Comparison of ENCODE assay signal across 8 mouse cellular contexts in the genomic region with DNA sequence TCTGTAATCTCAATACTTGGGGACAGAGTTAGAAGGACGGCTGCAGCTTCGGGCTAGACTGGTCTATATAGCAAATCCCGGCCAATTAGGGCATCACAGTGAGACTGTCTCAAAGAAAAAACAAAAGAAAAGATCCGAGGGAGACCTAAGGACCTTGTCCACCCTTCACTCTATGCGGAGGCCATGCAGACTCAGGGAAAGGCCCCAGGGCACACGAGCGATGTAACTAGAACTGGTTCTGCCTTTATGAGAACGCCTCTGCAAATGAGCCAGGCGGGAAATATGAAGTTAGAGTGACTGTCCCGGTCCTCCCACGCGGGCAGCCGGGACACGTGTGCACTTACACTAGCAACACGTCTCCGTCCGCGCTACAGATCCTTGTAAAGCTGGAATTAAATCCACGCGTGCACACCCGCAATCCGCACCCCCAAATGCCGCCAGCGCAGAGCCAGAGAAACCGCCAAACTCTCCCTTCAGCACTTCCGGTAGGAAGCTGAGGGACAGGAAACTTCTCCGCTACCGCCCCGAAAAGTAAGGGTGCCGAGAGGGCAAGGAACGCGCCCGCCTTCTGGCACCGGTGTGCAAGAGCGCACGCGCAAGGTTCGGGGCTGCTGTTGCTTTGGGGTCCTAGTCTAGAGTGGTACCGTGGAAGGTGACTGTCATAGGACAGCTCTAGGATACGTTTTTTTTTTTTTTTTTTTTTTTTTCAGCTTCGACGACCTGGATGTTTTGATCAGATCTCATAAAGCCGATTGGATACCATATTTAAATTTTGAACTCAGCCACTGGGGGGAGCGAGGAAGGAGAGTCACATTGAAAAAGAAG. TPM values are rescaled to one million over a fixed set of nuclear protein-coding genes. Genes with fewer than 3 reads are reported as not detected.
DNase-seq lines count a peak whose midpoint lies in the region; ATAC-seq and TF ChIP-seq lines count a peak whose summit lies in the region.

A gene (minus strand): TSS at position 492 of the 825 bp plus-strand sequence.

- peak; percentile 99 for DNase-seq in brain, embryonic 14.5 days (ENCODE audit: low read depth)
- peak; percentile 96 for DNase-seq in kidney, postnatal 0 days (ENCODE audit: low spot score)
- peak; percentile 94 for DNase-seq in liver, embryonic 11.5 days (ENCODE audit: low spot score)
- peak; percentile 93 for DNase-seq in naive thymus-derived CD4-positive, alpha-beta T cell, adult 2 months (ENCODE audit: low read depth)

- peak; percentile 88 for ATAC-seq in heart, embryonic 12.5 days (ENCODE audit: insufficient number of reproducible peaks, low FRiP score)
- ATAC-seq in kidney, postnatal 0 days (replicated peaks; ENCODE audit: low FRiP score, low read depth), result peak; percentile 88
- peak; percentile 86 for ATAC-seq in liver, embryonic 11.5 days (replicated peaks; ENCODE audit: low FRiP score)
- peak; percentile 88 for ATAC-seq in stomach, embryonic 14.5 days (ENCODE audit: insufficient number of reproducible peaks, insufficient read depth, low FRiP score, low read depth)

- peak within 1 kb of the TSS; percentile 92 for H3ac ChIP-seq in C2C12 (ENCODE audit: control insufficient read depth, insufficient read length, low read depth)

- H3K4me1 ChIP-seq in erythroblast, embryonic 14.5 days (ENCODE audit: control insufficient read depth), result peaks cover 37% of the 10 kb centered on the region
- peaks cover 11% of the 10 kb centered on the region for H3K4me1 ChIP-seq in heart, embryonic 12.5 days (replicated peaks)
- peaks cover 8% of the 10 kb centered on the region; the same call in 1 of the 2 replicates for H3K4me1 ChIP-seq in kidney, postnatal 0 days (replicated peaks; ENCODE audit: insufficient read depth, low read length)
- peaks cover 19% of the 10 kb centered on the region for H3K4me1 ChIP-seq in liver, embryonic 11.5 days (replicated peaks; ENCODE audit: control insufficient read depth, insufficient read depth, low read length)
- H3K4me1 ChIP-seq in stomach, embryonic 14.5 days (ENCODE audit: control insufficient read depth, insufficient read depth, low read length), result peaks cover 11% of the 10 kb centered on the region

- H3K79me2 ChIP-seq in C2C12 (ENCODE audit: control insufficient read depth, insufficient read depth), result peaks cover 51% of the 10 kb centered on the region

- H3K36me3 ChIP-seq in C2C12 (ENCODE audit: control insufficient read depth, insufficient read depth), result peaks cover 36% of the 10 kb centered on the region
- H3K36me3 ChIP-seq in erythroblast, embryonic 14.5 days (ENCODE audit: control insufficient read depth), result peaks cover 37% of the 10 kb centered on the region
- peaks cover 24% of the 10 kb centered on the region for H3K36me3 ChIP-seq in heart, embryonic 12.5 days
- peaks cover 13% of the 10 kb centered on the region for H3K36me3 ChIP-seq in kidney, postnatal 0 days (ENCODE audit: insufficient read depth, low read length)
- H3K36me3 ChIP-seq in liver, embryonic 11.5 days (ENCODE audit: control insufficient read depth, insufficient read depth, low read length), result peaks cover 21% of the 10 kb centered on the region
- peaks cover 21% of the 10 kb centered on the region for H3K36me3 ChIP-seq in stomach, embryonic 14.5 days (ENCODE audit: control insufficient read depth, insufficient read depth, low read length)

- peak within 1 kb of the TSS; percentile 85 for H3K4me3 ChIP-seq in C2C12 (ENCODE audit: insufficient read depth, poor library complexity, severe bottlenecking)
- peak within 1 kb of the TSS; percentile 89 for H3K4me3 ChIP-seq in erythroblast, embryonic 14.5 days (replicated peaks)
- H3K4me3 ChIP-seq in heart, embryonic 12.5 days, result peak within 1 kb of the TSS; percentile 94
- H3K4me3 ChIP-seq in kidney, postnatal 0 days (replicated peaks; ENCODE audit: low read depth, low read length), result peak within 1 kb of the TSS; percentile 73
- peak within 1 kb of the TSS; percentile 89 for H3K4me3 ChIP-seq in liver, embryonic 11.5 days (ENCODE audit: low read depth, low read length)
- H3K4me3 ChIP-seq in stomach, embryonic 14.5 days (ENCODE audit: low read depth, low read length), result peak within 1 kb of the TSS; percentile 80

- no peaks in the 10 kb centered on the region for H3K9me3 ChIP-seq in erythroblast, embryonic 14.5 days (ENCODE audit: control insufficient read depth, low read length)
- no peaks in the 10 kb centered on the region for H3K9me3 ChIP-seq in heart, embryonic 12.5 days (replicated peaks)
- no peaks in the 10 kb centered on the region for H3K9me3 ChIP-seq in kidney, postnatal 0 days (replicated peaks; ENCODE audit: low read length)
- H3K9me3 ChIP-seq in liver, embryonic 11.5 days (ENCODE audit: control insufficient read depth, low read length), result no peaks in the 10 kb centered on the region
- H3K9me3 ChIP-seq in stomach, embryonic 14.5 days (ENCODE audit: control insufficient read depth, low read depth, low read length), result no peaks in the 10 kb centered on the region

- under 1% methylated on average over 44 of the region's 44 CpGs for WGBS in heart, embryonic 12.5 days
- under 1% methylated on average over 44 of the region's 44 CpGs for WGBS in kidney, postnatal 0 days
- WGBS in liver, embryonic 11.5 days, result under 1% methylated on average over 44 of the region's 44 CpGs
- WGBS in stomach, embryonic 14.5 days, result under 1% methylated on average over 44 of the region's 44 CpGs

- TF ChIP-seq CTCF in C2C12 (IDR thresholded peaks at IDR 0.05; ENCODE audit: control insufficient read depth, insufficient read depth, insufficient read length), result no peak
- TF ChIP-seq CTCF in brain, embryonic 14.5 days (IDR thresholded peaks at IDR 0.05; ENCODE audit: borderline replicate concordance, extremely low read depth, insufficient read depth, insufficient read length), result peak; percentile 51; the same call in 1 of the 2 replicates
- TF ChIP-seq CTCF in kidney, postnatal 0 days (IDR thresholded peaks at IDR 0.05; ENCODE audit: low read depth), result peak; percentile 65

- TF ChIP-seq POLR2A in brain, embryonic 14.5 days (IDR thresholded peaks at IDR 0.05; ENCODE audit: borderline replicate concordance, extremely low read depth, insufficient read depth, insufficient read length, poor library complexity, severe bottlenecking), result no peak

- peak within 1 kb of the TSS; percentile 2; the same call in 1 of the 2 replicates for H3K27ac ChIP-seq in heart, embryonic 12.5 days (ENCODE audit: poor library complexity, severe bottlenecking)
- H3K27ac ChIP-seq in kidney, postnatal 0 days, result peak within 1 kb of the TSS; percentile 78; the same call in 1 of the 2 replicates
- peak within 1 kb of the TSS; percentile 60 for H3K27ac ChIP-seq in liver, embryonic 11.5 days (ENCODE audit: low read depth, low read length)
- peak within 1 kb of the TSS; percentile 48 for H3K27ac ChIP-seq in stomach, embryonic 14.5 days (ENCODE audit: low read length)

- peaks cover 36% of the 10 kb centered on the region for H3K79me3 ChIP-seq in C2C12 (ENCODE audit: low read depth)

- H3K9ac ChIP-seq in heart, embryonic 12.5 days, result peak within 1 kb of the TSS; percentile 90
- peak within 1 kb of the TSS; percentile 83 for H3K9ac ChIP-seq in kidney, postnatal 0 days (ENCODE audit: low read depth, low read length)
- H3K9ac ChIP-seq in liver, embryonic 11.5 days (ENCODE audit: low read depth, low read length), result peak within 1 kb of the TSS; percentile 89
- peak within 1 kb of the TSS; percentile 65 for H3K9ac ChIP-seq in stomach, embryonic 14.5 days (replicated peaks; ENCODE audit: low read depth, low read length)

- no peaks in the 10 kb centered on the region for H3K27me3 ChIP-seq in C2C12 (ENCODE audit: control insufficient read depth, insufficient read depth, insufficient read length)
- H3K27me3 ChIP-seq in erythroblast, embryonic 14.5 days (ENCODE audit: control insufficient read depth), result no peaks in the 10 kb centered on the region
- no peaks in the 10 kb centered on the region for H3K27me3 ChIP-seq in heart, embryonic 12.5 days (replicated peaks)
- H3K27me3 ChIP-seq in kidney, postnatal 0 days (ENCODE audit: insufficient read depth, low read length), result no peaks in the 10 kb centered on the region
- no peaks in the 10 kb centered on the region for H3K27me3 ChIP-seq in liver, embryonic 11.5 days (replicated peaks; ENCODE audit: control insufficient read depth, insufficient read depth, low read length)
- no peaks in the 10 kb centered on the region for H3K27me3 ChIP-seq in stomach, embryonic 14.5 days (ENCODE audit: control insufficient read depth, insufficient read depth, low read length)

- H3K4me2 ChIP-seq in heart, embryonic 12.5 days, result peak within 1 kb of the TSS; percentile 96
- H3K4me2 ChIP-seq in kidney, postnatal 0 days (ENCODE audit: low read length), result peak within 1 kb of the TSS; percentile 90
- H3K4me2 ChIP-seq in liver, embryonic 11.5 days, result peak within 1 kb of the TSS; percentile 87
- peak within 1 kb of the TSS; percentile 89 for H3K4me2 ChIP-seq in stomach, embryonic 14.5 days (replicated peaks; ENCODE audit: low read depth, low read length)

TF ChIP-seq in C2C12, 6 proteins besides CTCF, POLR2A, EP300 and RAD21:
- TF ChIP-seq MAX (IDR thresholded peaks at IDR 0.05) (peak; percentile 58), CEBPB (IDR thresholded peaks at IDR 0.05; ENCODE audit: low read depth) (no peak)
TF ChIP-seq in C2C12: peak in this region for 1.

RNA-seq across cellular contexts. Expression of the gene that starts here (rescaled TPM):
- 13.4 TPM for polyA plus RNA-seq in C2C12 (2012; fragmentation: generic; extraction: Trizol)
- polyA plus RNA-seq in brain, embryonic 14.5 days (2012; rRNA removed), result 5.8 and 8.3 TPM in 2 replicates
- polyA plus RNA-seq in erythroblast, embryonic 14.5 days (2012), result 0.37 and 0.49 TPM in 2 replicates
- 16.4 and 18.2 TPM in 2 replicates for polyA plus RNA-seq in heart, embryonic 12.5 days (2016; fragmentation: Nextera tagmentation; extraction: Ambion mirVana)
- 20.9 and 22.1 TPM in 2 replicates for polyA plus RNA-seq in kidney, postnatal 0 days (2015; fragmentation: Nextera tagmentation; extraction: Ambion mirVana)
- 24.6 and 24.7 TPM in 2 replicates for polyA plus RNA-seq in liver, embryonic 11.5 days (2014; fragmentation: Nextera tagmentation; extraction: Ambion mirVana)
- 18.8 and 22.8 TPM in 2 replicates for polyA plus RNA-seq in stomach, embryonic 14.5 days (2014; fragmentation: Nextera tagmentation; extraction: Ambion mirVana)

Comparison
In these comparisons a context has a peak if more than half of its experiments do, and no peak if none do; other contexts are left out.
1. Peak in every context shown above with its lines: DNase-seq, ATAC-seq, H3K4me3 ChIP-seq and H3K27ac ChIP-seq.
2. H3K27ac ChIP-seq: peak in every context shown above with its lines; median percentile 78 in kidney, postnatal 0 days; 60 in liver, embryonic 11.5 days; 48 in stomach, embryonic 14.5 days; 2 in heart, embryonic 12.5 days.